Mouse (Mus musculus): ENCODE results near the gene Mpo.

DNA sequence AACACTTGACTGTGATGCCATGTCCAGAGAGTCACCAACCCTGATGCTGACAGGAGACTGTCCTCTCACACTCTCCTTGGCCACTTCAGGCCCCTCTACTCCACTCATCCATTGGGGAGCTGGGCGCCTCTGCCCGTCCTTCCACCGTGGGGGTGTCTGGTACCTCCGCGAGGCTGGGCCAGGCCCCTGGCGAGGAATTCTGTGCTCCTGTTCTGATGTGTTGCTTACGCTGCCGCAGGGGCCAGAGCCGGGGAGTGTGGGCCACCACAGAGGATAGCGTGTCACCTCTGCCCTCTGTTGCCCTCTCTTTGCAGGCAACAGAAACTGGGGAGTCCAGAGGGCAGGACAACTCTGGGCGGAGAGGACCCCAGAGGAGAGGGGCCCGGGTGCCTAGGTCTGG is 14.5 kb upstream of the Mpo start:
- TF ChIP-seq CTCF (IDR thresholded peaks at IDR 0.05) (no peak), EP300 (IDR thresholded peaks at IDR 0.05) (no peak)
